Mouse (Mus musculus) adrenal gland, postnatal 0 days (tissue): ENCODE results near the gene Acsl5. TPM values are rescaled to one million over a fixed set of nuclear protein-coding genes. Genes with fewer than 3 reads are reported as not detected.

Source experiments
- polyA plus RNA-seq: library from polyadenylated mRNA; unstranded; fragments of >200 nt; fragmentation: Nextera tagmentation; extraction: Ambion mirVana; gene quantifications from 2 replicates; pipeline ENCODE4 v1.2.1, GENCODE M21; 2015

Acsl5 gene
- 52.1 and 54.7 TPM in 2 replicates for polyA plus RNA-seq

DNA sequence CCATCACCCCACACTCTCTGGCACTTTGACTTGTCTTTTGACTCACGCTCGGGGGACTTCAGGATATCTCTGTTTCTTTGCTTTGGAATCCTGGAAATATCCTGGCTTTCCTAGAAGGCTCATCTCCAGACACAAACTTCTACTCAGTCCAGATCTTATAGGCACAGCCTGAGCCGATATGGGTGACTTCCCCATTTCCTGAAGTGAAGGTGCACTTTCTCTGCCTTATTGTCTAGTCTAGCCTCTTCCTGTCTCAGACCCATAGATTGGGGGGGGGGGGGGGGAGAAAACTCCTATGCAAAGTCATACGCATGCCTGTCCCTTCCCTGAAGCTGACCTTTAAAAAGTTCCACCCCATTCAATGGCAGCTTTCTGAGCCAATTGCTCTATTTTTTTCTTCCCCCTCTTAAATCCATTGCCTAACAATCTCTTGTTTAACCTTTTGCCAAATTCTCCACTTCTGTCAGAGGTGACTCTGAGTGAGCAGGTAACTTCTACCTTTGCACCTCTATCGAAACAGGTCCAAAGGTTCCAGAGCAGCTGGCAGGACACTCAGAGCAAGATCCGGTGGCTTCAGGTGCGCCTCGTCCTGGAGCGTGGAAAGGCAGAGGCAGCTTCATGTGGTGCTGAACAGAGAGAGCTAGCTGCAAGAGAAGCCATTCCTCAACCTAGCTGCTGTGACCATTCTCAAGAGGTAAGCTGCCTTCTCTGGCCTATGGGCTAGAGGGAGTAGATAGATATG lies at the start of gene Acsl5:
Acsl5 (plus strand) TSS at position 556 of the 742 bp plus-strand sequence.

DNA sequence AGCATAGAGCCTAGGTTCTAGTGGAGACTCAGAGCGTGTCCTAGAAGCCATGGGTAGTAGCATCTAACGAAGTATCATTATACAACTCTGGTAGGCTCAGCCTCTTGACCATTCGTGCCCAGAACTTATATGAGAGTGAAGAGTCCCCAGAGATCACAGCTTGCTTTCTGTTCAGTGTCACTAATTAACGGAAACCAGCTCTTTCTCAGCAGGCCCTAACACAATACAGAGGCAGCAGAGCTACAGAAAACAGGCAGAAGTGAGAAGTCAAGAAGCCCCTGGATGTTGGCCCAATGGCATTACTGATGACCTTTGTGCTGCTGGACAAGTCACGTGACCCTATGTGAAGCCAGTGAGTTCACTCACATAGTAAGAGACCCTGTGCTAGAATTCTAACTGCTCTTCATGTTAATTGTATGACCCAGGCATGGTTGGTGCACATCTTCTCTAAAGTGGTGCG lies 10.5 kb upstream of the Acsl5 start, which contains the start of gene Gucy2g:
Gucy2g (minus strand) TSS at position 51 of the 460 bp plus-strand sequence.

DNA sequence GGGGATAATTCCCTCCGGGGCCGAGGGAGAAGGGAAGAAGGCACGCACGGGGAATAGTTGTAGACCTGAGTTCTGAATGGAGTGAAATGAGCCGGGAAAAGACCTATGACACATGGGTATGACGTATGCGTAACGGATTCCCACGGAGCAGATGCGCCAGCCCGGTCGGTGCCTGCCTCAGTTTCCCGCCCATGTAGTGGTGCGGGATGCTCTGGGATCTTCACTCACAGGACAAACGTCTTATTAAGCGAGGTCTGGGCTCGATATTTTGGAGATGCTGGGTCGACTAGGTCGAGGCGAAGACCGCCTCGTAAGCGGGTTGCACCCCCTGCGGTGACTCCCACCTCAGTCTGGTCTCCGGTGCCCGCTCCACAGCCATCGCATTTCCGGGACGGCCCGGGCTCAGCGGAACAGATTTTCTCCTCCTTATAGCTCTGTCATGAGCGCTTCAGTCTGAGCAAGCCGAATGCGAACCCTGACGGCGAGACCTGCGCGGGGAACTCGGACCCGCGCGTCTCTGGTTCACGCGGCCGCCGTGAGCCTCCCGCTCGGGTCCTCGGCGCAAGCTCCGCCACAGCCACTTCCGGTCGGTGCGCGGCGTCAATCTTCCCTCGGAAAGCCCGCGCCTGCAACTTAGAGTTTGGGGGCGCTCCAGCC lies 63.8 kb downstream of the Acsl5 start, which contains the start of gene Zdhhc6:
Zdhhc6 (minus strand) TSS at position 581 of the 657 bp plus-strand sequence.

DNA sequence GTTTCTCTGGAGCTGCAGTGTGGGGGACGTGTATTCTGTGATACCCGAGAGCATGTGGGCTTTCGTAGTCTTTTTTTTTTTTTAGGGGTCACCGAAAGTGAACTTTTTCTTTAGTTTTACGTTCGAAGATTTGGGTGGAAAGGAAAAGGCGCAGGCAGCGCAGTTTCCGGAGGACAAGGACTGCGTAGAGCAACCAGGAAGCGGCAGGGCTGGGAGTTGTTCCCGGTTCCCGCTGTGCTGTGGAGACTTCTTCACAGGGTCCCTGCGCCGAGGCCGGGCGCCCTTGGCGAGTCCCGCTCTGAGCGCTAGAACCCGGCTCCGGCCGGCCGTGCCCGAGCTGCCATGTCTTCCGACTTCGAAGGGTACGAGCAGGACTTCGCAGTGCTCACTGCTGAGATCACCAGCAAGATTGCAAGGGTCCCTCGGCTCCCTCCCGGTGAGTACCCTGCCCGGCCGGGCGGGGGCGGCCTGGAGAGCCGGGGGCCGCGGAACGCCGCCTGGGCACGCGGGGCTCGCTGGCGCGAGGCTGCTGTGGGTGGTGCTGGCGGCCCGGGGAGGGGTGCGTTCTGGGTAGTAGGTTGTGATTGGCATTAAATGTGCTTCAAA lies 64.5 kb downstream of the Acsl5 start, which contains the start of gene Vti1a:
Vti1a (plus strand) TSS at position 187 of the 606 bp plus-strand sequence.

Other genes starting within 250 kb of the Acsl5 start
- 18.0 and 36.9 TPM in 2 replicates for gene Gpam, start 124.7 kb upstream of the Acsl5 start, polyA plus RNA-seq
- gene Tectb, start 71.2 kb upstream of the Acsl5 start, polyA plus RNA-seq: 0.10 TPM in 1 of 2 replicates, not detected in the other
- 0.03 TPM in 1 of 2 replicates, not detected in the other for gene Gucy2g, start 10.7 kb upstream of the Acsl5 start, polyA plus RNA-seq
- 42.3 and 65.4 TPM in 2 replicates for gene Zdhhc6, start 64.1 kb downstream of the Acsl5 start, polyA plus RNA-seq
- 15.9 and 21.3 TPM in 2 replicates for gene Vti1a, start 64.4 kb downstream of the Acsl5 start, polyA plus RNA-seq